Mouse (Mus musculus): ENCODE results near the gene Fam171a2. TPM values are rescaled to one million over a fixed set of nuclear protein-coding genes. Genes with fewer than 3 reads are reported as not detected.

Fam171a2 gene
- polyA plus RNA-seq, 1 experiment from 2014 or later = 15.2 TPM

DNA sequence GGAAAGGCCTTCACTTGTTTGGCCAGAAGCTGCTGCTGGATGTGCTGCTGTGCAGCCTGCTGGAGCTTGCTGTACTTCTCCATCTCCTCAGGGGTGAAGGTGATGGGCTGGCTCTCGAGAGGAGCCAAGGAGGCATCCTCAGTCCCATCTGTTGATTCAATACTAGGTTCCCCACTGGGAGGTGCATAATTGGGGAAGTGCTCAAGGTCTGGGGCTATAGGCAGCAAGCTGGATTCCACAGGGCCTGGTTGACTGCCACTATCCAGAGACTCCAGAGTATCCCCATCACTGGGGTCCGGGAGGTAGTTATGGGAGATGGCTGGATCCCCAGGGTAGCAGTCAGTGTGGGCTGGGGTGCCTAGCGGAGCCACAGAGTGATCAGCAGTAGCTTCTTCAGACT lies 31.2 kb upstream of the Fam171a2 start:
- Histone ChIP-seq H3K9me3 (no peaks in the 10 kb centered on the region), H3K27me3 (no peaks in the 10 kb centered on the region), H3K27ac (no peak overlapping the region), H3K36me3 (replicated peaks) (peaks cover 52% of the 10 kb centered on the region), H3K9ac (no peak overlapping the region), H3K4me3 (replicated peaks) (no peak overlapping the region), H3K4me1 (no peaks in the 10 kb centered on the region), H3K4me2 (no peak overlapping the region)
- WGBS = 87% methylated on average over 3 of the region's 3 CpGs
- no peak for ATAC-seq (ENCODE audit: low FRiP score)

DNA sequence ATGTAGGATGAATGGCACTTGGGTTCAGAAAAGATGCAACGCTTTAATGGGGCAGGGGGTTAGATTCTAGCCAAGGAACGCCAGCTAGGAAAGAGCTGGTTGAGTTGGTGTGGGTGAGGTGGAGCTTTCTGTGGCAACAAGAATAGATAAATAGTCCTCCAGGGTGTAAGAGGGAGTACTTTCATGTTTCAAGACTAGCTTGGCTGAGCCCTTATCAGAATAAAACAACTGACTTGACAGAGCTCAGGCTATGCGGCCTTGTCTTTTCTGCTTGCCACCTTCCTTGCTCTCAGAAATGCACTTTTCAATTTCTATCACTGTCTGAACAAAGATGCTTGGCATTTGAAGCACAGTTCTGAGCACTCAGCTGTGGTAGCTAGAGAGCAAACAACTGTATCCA lies 27.5 kb upstream of the Fam171a2 start:
- no peak overlapping the region for H3K4me3 ChIP-seq (replicated peaks)
- no peak overlapping the region for H3K27ac ChIP-seq
- 95% methylated on average over 3 of the region's 3 CpGs for WGBS
- H3K4me2 ChIP-seq = no peak overlapping the region
- no peaks in the 10 kb centered on the region for H3K9me3 ChIP-seq
- no peaks in the 10 kb centered on the region for H3K4me1 ChIP-seq
- H3K27me3 ChIP-seq = no peaks in the 10 kb centered on the region
- ATAC-seq (ENCODE audit: low FRiP score) = no peak
- H3K9ac ChIP-seq = no peak overlapping the region
- peaks cover 30% of the 10 kb centered on the region for H3K36me3 ChIP-seq (replicated peaks)

DNA sequence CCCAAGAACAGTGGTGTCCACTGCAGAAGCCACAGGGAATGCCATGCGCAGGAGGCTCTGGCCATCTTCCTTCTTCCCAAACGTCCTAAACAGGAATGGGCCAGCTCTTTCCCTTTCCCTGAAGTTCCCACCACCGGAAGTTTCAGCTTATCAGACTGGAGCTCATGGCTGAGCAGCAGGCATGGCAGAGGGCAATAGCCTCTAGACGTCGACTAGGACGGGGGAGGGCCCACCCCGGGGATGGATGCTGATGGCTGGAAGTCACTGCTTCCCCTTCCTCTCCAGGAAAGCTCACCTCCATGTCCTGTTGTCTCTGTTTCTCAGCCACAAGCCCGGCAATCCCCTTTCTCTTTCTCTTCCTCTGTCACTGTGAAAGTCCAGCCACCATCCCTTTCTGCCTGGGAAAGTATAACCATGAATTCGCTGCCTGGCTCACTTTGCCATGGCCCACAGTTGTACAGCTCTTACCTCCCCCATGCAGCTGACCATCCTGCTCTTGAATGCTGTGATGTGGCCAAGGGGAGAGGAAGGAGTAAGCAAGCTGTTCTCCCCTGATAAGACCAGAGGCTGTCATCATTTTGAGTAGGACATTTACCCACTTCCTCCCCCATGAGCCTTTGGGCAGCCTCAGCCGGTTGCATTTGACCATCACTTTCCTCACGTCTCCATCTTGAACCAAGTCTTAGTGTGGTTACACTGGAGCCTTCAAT lies 22.3 kb upstream of the Fam171a2 start, which contains the start of gene Itga2b:
TSS of gene Itga2b (minus strand) at position 475 of the 710 bp plus-strand sequence.
- ATAC-seq (ENCODE audit: low FRiP score) = no peak
- Histone ChIP-seq H3K4me2 (0 out of 2 replicates have a peak within 1 kb of the TSS, but pooled peaks have one; percentile 8), H3K27ac (no peak within 1 kb of the TSS), H3K4me1 (peaks cover 22% of the 10 kb centered on the region), H3K4me3 (replicated peaks) (no peak within 1 kb of the TSS), H3K9me3 (no peaks in the 10 kb centered on the region), H3K9ac (no peak within 1 kb of the TSS), H3K27me3 (peaks cover 34% of the 10 kb centered on the region), H3K36me3 (replicated peaks) (peaks cover 3% of the 10 kb centered on the region; the same call in 1 of the 2 replicates)
- WGBS = 69% methylated on average over 11 of the region's 11 CpGs

DNA sequence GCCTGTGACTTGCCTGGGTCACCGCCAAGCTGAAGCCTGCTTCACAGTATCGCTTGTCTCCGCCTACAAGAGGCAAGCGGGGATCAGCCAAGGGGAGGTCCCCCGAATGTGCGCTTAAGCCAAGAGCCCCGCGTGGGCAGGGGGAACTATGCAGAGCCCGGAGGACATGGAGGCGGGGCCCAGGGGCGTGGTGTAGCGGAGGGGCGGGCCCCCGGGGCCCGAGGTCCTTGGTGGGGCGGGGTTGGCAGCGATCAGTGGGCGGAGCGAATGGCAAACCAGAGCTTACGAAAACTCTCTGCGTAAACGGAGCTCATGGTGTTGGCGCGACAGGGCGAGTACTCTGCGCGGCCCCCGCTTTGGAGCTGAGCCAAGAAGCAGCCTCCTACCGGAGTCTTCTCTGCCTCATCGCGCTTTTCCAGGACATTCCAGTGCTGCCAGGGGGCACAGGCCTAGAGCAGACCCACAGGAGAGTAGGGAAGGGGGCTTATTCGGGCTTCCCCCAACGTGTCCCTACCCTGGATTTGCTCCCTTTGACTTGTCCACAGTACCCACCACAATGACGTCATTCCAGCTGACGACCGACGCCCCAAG lies 19.7 kb upstream of the Fam171a2 start:
- peak; percentile 91 for ATAC-seq (ENCODE audit: low FRiP score)
- H3K4me1 ChIP-seq = peaks cover 22% of the 10 kb centered on the region
- peaks cover 39% of the 10 kb centered on the region for H3K27me3 ChIP-seq
- H3K27ac ChIP-seq = peak overlapping the region; percentile 50
- peak overlapping the region; percentile 41 for H3K4me3 ChIP-seq (replicated peaks)
- peak overlapping the region; percentile 80 for H3K4me2 ChIP-seq
- H3K36me3 ChIP-seq (replicated peaks) = no peaks in the 10 kb centered on the region
- under 1% methylated on average over 37 of the region's 37 CpGs for WGBS
- H3K9ac ChIP-seq = peak overlapping the region; percentile 45
- no peaks in the 10 kb centered on the region for H3K9me3 ChIP-seq

DNA sequence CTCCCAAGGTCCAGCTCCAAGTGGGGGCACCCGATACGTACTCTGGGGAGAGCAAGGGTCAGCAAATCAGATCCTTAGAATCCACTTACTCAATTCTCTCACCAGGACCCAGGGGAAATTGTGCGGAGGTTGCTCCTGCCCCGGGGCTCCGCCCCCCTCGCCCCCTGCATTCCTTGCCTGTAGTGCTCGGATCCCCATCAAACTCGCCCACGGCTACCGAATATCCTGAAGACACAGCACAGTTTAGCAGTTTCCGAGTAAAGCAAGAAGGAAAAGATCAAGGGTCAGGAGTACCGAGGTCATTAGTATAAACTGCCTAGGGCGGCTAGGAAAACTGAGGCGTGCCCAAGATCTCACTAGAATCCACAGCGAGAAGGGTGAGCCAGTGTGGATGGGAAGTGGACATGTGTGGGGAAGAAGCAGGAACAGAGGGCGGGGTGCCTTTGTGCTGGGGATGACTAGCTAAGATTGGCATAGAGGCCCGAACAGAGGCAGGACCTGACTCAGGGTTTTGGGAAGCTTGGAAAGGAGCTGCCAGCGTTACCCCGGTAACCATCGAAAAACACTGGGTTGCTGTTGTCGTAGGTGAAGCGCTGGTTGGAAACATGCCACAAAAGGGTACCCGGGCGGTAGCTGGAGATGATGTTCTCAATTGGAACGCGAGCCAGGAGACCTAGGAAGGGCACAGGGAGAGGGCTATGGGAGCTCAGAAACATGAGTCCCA lies 18.4 kb upstream of the Fam171a2 start:
- Histone ChIP-seq H3K27me3 (peaks cover 39% of the 10 kb centered on the region), H3K4me1 (peaks cover 22% of the 10 kb centered on the region), H3K4me2 (peak overlapping the region; percentile 13), H3K27ac (no peak overlapping the region), H3K9ac (no peak overlapping the region), H3K4me3 (replicated peaks) (0 out of 2 replicates have a peak overlapping the region, but pooled peaks have one; percentile 5), H3K36me3 (replicated peaks) (no peaks in the 10 kb centered on the region), H3K9me3 (no peaks in the 10 kb centered on the region)
- no peak for ATAC-seq (ENCODE audit: low FRiP score)
- WGBS = 9% methylated on average over 26 of the region's 26 CpGs

DNA sequence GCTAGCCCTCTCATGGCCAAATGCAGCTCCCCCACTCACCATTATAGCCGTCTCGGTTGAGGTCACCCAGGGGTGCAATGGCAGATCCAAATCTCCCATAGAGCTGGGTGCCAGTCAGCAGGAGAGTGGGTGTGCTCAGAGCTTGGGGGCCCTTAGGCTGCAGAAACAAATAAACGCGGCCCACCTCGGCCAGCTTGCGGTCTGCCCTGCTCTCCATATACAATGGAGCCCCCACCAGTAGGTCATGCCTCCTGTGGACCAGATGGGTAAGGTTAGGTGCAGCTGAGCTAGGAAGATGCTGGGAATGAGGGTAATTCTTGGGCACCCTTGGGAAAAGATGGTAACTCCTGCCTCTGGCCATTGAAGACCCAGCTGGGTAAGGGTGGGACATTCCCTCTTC lies 17.4 kb upstream of the Fam171a2 start:
- Histone ChIP-seq H3K4me2 (no peak overlapping the region), H3K4me3 (replicated peaks) (no peak overlapping the region), H3K27ac (no peak overlapping the region), H3K9me3 (no peaks in the 10 kb centered on the region), H3K4me1 (peaks cover 22% of the 10 kb centered on the region), H3K36me3 (replicated peaks) (no peaks in the 10 kb centered on the region), H3K9ac (no peak overlapping the region), H3K27me3 (peaks cover 45% of the 10 kb centered on the region)
- no peak for ATAC-seq (ENCODE audit: low FRiP score)
- 93% methylated on average over 6 of the region's 6 CpGs for WGBS

DNA sequence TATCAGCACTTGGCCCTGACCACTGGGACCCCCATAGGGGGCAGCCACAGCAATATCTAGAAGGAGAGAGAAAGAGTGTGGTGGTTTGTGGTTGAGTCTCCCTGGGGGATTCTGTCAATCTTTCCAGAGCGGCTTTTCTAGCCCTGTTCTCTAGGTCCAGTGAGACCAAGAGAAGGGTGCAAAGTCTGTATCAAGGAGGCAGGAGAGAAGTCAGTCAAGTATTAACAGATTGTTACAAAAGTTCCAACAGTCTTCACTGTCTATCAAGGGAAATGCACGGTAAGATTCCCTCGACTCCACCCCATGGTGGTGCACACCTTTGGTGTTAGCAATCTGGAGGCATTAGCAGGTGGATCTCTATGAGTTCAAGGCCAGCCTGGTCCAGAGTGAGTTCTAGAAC lies 14.3 kb upstream of the Fam171a2 start:
- Histone ChIP-seq H3K4me2 (no peak overlapping the region), H3K27ac (no peak overlapping the region), H3K36me3 (replicated peaks) (no peaks in the 10 kb centered on the region), H3K9ac (no peak overlapping the region), H3K4me3 (replicated peaks) (no peak overlapping the region), H3K9me3 (no peaks in the 10 kb centered on the region), H3K4me1 (peaks cover 14% of the 10 kb centered on the region), H3K27me3 (peaks cover 45% of the 10 kb centered on the region)
- whole genome bisulfite sequencing = 87% methylated on average over 3 of the region's 3 CpGs
- ATAC-seq (ENCODE audit: low FRiP score) = no peak

DNA sequence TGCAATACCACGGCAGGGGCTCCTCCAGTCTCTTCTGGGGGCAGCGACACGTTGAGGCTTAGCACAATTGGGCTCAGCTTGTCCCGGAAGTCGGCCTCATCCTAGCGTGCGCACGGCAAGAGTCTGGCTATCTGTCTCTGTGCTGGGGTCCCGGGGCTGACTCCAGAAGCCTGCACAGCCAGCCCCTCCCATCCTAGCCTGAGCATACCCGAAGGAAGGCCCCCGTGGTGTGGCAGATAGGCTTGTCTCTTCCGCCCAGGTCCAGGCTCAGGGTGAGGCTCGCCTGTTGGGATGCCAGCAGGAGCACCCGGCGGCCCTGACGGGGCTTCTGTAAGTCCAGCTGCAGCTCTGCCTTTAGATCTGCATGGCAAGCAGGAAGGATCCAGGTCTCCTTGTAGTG lies 13.1 kb upstream of the Fam171a2 start:
- Histone ChIP-seq H3K9me3 (no peaks in the 10 kb centered on the region), H3K27me3 (peaks cover 42% of the 10 kb centered on the region), H3K4me1 (peaks cover 16% of the 10 kb centered on the region), H3K4me2 (no peak overlapping the region), H3K27ac (no peak overlapping the region), H3K36me3 (replicated peaks) (no peaks in the 10 kb centered on the region), H3K4me3 (replicated peaks) (no peak overlapping the region), H3K9ac (no peak overlapping the region)
- 60% methylated on average over 16 of the region's 16 CpGs for WGBS
- ATAC-seq (ENCODE audit: low FRiP score) = no peak

DNA sequence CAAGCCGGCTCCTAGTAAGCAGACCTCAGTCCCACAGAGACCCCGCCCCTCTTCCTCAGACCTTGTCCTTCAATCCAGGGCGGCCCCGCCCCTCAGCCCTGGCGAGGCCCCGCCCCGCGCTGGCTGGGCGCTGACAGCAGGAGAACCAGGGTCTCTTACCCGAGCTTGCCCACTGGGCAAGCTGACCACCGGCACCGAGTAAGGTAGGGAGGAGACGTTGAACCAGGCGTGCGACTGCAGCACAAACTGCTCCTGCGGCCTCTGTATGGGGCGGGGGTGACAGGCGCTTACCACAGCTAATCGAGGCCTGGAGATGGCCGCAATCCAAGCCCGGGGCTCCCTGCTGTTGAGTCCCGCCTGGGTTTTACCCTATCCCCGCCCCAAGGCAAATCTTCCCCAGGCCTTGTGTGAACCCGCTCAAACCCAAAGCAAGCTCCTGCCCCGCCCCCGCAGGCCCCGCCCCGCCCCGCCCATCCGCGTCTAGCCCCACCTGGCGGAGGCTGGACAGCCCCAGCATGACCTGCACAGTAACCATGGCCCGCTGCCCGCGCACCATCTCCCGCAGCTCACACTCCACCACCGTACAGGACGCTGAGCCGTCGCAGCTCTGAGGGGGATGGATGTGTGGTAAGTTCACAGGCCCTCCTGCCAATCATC lies 8.4 kb upstream of the Fam171a2 start:
- H3K27ac ChIP-seq = peak overlapping the region; percentile 71
- peak overlapping the region; percentile 48 for H3K4me3 ChIP-seq (replicated peaks)
- H3K4me1 ChIP-seq = peaks cover 23% of the 10 kb centered on the region
- peak; percentile 94 for ATAC-seq (ENCODE audit: low FRiP score)
- H3K27me3 ChIP-seq = peaks cover 67% of the 10 kb centered on the region
- under 1% methylated on average over 40 of the region's 40 CpGs for WGBS
- H3K36me3 ChIP-seq (replicated peaks) = no peaks in the 10 kb centered on the region
- H3K9me3 ChIP-seq = no peaks in the 10 kb centered on the region
- peak overlapping the region; percentile 88 for H3K4me2 ChIP-seq
- H3K9ac ChIP-seq = peak overlapping the region; percentile 50

DNA sequence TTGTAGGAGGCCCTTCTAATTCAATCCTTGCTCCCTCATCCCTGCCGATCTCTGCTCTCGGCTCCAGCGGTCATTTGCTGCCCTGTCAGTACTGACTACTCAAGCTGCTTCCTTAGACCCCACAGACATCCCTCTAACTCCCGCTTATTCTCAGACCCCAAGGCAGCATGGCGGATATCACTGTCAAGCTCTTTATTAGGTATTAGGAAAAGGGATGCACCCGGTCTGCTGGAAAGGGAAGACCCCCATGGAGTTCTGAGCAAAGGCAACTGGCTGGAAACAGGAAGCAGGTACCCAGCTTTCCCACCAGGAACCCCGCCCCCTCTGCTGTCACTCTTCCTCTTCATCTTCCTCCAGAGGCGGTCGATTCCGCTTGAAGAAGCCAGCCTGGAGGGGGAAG lies 5.6 kb upstream of the Fam171a2 start:
- Histone ChIP-seq H3K36me3 (replicated peaks) (no peaks in the 10 kb centered on the region), H3K27me3 (peaks cover 81% of the 10 kb centered on the region), H3K27ac (no peak overlapping the region), H3K4me3 (replicated peaks) (no peak overlapping the region), H3K4me2 (no peak overlapping the region), H3K4me1 (peaks cover 29% of the 10 kb centered on the region), H3K9me3 (no peaks in the 10 kb centered on the region), H3K9ac (no peak overlapping the region)
- WGBS = 17% methylated on average over 10 of the region's 10 CpGs
- no peak for ATAC-seq (ENCODE audit: low FRiP score)

DNA sequence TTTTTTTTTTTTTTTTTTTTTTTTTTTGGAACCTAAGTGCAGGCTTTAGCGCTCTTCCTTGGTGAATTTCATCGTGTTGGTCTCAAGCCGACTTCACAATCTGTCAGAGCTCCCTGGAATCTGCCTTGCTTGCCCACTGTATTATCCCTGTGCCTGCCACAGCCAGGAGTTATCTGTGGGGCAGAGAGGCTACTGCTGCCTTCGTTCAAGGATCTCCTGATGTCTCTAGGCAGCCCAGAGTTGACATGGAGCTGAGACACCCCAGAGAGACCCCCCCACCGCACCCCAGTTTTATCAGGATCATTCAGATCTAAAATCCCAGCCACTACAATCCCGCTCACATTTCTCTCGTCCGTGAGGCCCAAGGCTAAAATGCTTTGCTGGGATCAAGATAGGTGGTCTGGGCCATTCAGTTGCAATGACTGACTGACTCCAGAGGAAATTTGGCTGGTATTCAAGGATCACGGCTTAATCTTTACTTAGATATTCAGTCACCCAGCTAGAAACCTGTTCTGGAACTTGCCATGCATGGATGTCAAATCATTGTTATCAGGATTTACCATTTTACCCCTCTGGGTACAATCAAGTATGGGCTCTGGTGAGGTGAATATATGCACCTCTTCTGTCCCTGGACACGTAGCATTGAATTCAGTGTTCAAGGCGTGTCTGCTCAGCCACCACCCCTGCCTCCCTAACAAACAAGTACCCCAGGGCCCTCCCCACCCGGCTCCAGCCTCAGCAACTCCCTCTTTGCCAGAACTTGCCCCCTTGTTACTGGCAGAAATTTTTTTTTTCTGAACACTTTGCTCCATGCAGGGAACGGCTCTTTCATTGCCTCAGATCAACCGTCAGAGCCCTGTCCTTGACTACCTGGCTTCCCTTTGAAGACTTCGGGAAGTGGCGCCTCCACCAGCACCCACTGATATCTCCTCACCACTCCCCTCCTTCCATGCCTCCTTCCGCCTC lies 1.8 kb upstream of the Fam171a2 start:
- peaks cover 35% of the 10 kb centered on the region for H3K4me1 ChIP-seq

More for the DNA sequence above, 1.8 kb upstream of the Fam171a2 start:
- Histone ChIP-seq H3K36me3 (replicated peaks) (no peaks in the 10 kb centered on the region), H3K9me3 (no peaks in the 10 kb centered on the region), H3K9ac (no peak overlapping the region), H3K27me3 (peaks cover 53% of the 10 kb centered on the region), H3K27ac (no peak overlapping the region), H3K4me3 (replicated peaks) (no peak overlapping the region), H3K4me2 (no peak overlapping the region)
- 48% methylated on average over 17 of the region's 17 CpGs for WGBS
- no peak for ATAC-seq (ENCODE audit: low FRiP score)
